Mouse (Mus musculus): ENCODE results near the gene 5330417C22Rik.

5330417C22Rik gene

DNA sequence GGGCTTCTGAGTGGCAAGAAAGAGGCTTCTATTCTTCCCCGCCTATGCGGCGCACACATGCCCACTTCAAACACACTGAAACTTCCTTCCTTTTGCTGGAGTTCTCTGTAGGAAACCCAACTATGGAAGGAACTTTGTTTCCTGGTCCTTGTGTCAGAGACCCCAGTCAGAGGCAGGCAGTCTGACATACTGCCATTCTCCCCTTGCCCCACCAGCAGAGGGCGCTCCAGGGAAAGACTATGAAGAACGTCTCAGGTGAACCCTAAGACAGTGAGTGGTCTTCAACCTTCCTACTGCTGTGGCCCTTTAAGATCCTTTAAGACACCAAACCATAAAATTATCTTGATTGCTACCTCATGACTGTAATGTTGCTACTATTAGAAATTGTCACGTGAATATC lies 69.9 kb downstream of the 5330417C22Rik start:
- peak; percentile 74 for DNase-seq (ENCODE audit: low read depth)

DNA sequence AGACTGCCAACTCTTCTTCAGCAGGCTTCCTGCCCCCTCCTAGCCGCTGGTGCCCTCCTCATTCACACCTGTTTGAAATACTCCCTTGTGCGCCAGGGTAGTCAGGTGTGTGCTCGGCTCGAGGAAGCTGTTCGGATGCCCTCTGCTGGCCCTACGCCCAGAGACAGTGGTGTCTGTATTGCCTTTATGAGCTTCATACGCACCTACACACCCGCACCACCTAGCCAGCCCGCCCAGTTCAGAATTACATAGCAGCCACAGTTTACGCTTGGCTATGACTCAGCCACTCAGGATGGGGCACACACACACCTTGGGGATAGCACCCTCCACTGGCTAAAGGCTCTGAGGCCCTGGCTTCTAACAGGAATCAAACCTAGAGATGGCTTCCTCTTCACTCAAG lies 77.5 kb downstream of the 5330417C22Rik start:
- peak; percentile 85 for DNase-seq (ENCODE audit: low read depth)

GRCm38 (mm10) chr3:108458380-108458779 lies 78.0 kb downstream of the 5330417C22Rik start:
- peak; percentile 72 for DNase-seq (ENCODE audit: low read depth)

- DNase-seq (ENCODE audit: low read depth): no peak
These were observed 82.2 kb downstream of the 5330417C22Rik start for GRCm38 (mm10) chr3:108454172-108454571.

- no peak for DNase-seq (ENCODE audit: low read depth)
These were observed 84.4 kb downstream of the 5330417C22Rik start for GRCm38 (mm10) chr3:108451969-108452368.

GRCm38 (mm10) chr3:108445366-108445705 lies 91.0 kb downstream of the 5330417C22Rik start:
- no peak for DNase-seq (ENCODE audit: low read depth)

- peak; percentile 91 for DNase-seq (ENCODE audit: low read depth)
These were observed 91.5 kb downstream of the 5330417C22Rik start, which contains the start of gene Sars for GRCm38 (mm10) chr3:108444698-108445365. TSS of gene Sars (minus strand) at chr3:108445209.

- peak; percentile 74 for DNase-seq (ENCODE audit: low read depth)
These were observed 92.3 kb downstream of the 5330417C22Rik start for GRCm38 (mm10) chr3:108444029-108444428.

GRCm38 (mm10) chr3:108436380-108436714 lies 100.0 kb downstream of the 5330417C22Rik start:
- DNase-seq (ENCODE audit: low read depth): no peak

GRCm38 (mm10) chr3:108435701-108436379 lies 100.5 kb downstream of the 5330417C22Rik start:
- no peak for DNase-seq (ENCODE audit: low read depth)

DNA sequence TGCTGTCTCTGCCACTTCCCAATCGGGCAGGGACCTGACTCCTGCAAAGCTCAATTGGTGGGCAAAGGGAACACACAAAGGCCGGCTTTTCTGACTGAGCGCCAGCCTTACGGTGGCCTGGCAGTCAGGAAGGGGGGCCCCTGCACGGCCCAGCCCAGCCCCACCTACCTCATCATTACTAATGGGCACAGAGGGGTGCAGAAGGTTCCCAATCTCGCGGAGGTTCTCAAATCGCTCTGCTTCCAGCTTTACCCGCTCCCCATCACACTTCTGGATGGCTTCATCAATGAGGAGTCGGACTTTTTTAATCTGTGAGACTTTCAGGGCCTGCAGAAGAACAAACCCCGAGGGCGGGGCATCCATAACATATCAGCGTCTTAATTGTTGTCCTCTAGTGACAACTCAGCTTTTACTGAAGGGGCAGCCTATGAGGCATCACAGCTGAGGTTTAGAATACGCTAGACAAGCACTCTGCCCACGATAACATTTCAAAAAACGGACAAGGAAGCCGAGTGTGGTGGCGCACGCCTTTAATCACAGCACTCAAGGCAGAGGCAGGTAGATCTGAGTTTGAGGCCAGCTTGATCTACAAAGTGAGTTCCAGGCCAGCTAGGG lies 102.3 kb downstream of the 5330417C22Rik start:
- no peak for DNase-seq (ENCODE audit: low read depth)

- DNase-seq (ENCODE audit: low read depth): no peak
These were observed 103.0 kb downstream of the 5330417C22Rik start for GRCm38 (mm10) chr3:108433188-108433880.

GRCm38 (mm10) chr3:108432542-108433187 lies 103.7 kb downstream of the 5330417C22Rik start:
- DNase-seq (ENCODE audit: low read depth): no peak

- no peak for DNase-seq (ENCODE audit: low read depth)
These were observed 110.7 kb downstream of the 5330417C22Rik start for GRCm38 (mm10) chr3:108425624-108426018.

GRCm38 (mm10) chr3:108424944-108425623 lies 111.3 kb downstream of the 5330417C22Rik start:
- DNase-seq (ENCODE audit: low read depth): no peak

DNA sequence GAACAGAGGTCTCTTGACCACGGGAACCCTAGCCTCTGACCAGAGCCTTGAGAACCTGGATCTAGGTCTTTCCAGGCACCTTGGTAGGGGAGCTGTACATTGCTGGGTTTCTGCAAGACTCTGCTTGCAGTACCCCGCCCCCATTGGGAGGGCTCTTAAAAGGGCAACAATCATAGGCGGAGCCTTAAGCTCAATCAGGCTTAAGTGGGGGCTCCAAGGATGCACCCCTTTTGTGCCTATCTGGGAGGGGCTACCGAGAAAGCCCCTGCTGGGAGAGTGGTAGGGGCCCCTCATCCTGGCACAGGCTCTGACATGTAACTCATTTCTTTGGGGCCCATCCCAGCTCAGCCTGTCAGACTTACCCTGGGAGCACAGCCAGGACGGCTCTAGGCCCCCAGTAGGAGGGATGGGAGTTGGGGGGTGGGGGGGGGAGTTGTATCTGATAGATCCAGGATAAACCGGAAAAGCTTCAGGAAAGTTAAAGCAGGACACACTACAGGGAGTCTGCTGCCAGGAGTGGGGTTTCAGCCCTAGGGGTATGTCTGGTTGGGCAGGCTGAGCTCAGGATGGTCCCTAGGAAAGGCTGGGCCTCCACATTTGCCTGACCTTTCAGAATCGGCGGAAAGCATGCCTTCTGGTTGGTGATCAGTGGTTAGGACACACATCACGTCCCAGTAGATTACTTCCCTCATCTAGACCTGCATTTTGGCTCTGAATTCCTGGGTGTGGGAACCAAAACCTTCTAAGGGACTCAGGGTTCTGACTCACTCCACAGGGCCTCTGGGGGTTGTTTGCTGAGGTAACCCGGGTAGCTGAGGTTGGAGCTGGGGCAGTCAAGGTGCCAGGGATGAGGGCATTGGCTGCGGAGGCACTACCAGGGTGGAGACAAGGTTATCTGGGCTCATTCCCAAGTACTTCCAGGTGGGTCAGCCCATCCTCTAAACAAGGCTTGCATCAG lies 112.2 kb downstream of the 5330417C22Rik start:
- DNase-seq (ENCODE audit: low read depth): peak; percentile 54

DNA sequence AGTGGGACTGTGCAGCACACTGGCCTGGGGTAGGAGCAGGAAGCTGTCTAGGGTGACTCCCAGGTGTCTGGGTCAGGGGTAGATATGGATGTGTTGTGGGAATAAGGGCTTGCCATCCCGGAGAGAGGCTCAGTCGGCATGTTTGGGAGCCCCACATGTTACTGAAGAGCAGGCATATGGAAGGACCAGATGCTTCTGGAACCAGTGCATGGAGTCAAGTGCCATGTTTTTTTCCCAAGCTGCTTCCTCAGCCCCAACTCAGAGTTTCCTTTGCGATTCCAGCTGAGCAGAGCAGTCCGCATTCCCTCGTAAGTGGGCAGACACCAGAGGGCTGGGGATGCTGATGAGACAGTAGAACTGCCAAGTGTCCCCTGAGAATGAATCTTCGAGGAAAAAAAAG lies 113.3 kb downstream of the 5330417C22Rik start:
- no peak for DNase-seq (ENCODE audit: low read depth)

- DNase-seq (ENCODE audit: low read depth): peak; percentile 82
These were observed 120.5 kb downstream of the 5330417C22Rik start for GRCm38 (mm10) chr3:108415831-108416223.

DNA sequence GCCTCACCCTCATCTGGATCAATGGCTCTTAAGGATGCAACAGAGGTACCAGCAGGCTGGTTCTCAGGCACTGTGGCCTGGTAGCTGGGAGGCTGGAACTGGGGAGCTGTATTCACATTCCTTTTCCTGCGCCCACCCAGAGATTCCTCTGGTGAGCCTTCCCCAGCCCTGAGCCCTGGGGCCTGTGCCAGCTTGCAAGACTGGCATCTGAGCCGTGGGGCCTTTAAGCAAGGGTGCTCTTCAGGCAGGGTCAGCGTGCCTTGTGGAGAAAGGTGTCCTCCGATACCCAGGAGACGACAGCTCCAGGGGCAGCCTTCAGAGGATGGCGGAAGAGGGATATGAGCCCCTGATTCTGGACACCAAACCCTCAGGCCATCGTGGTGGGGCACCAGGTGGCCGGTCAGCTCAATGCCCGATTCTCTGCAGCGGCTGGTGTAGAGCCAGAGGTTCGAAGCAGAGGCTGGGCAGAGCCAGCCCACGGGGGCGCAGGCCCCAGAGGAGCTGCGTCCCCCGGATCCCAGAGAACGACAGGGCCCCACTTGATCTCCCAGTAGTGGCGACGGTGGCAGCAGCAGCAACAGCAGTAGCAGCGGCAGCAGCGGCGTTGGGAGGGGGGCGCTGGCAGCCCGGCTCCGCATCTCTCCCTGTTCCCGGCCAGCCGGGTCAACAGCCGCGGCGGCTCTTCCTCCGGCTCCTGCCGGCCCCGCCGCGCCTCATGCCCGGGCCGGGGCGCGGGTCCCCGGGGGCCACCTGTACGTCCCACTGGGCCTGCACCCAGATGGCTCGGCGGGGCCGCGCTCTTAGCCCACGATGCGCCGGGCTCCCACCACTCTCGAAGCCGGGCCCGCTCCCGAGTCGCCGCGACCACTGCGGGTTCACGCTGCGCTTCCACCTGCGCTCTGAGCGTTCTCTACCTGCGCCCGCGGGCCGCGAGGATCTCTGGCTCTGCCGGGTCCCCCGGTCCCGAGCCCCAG lies 121.2 kb downstream of the 5330417C22Rik start, which contains the start of gene Celsr2:
Gene Celsr2 (minus strand): TSS at position 696 of the 974 bp plus-strand sequence.
- no peak for DNase-seq (ENCODE audit: low read depth)

All from naive thymus-derived CD4-positive, alpha-beta T cell, adult 2 months (primary cell).